Mouse (Mus musculus): Measurements from ENCODE around the gene Dclk1.

GRCm38 (mm10) chr3:55536901-55537300, 294.7 kb downstream of the Dclk1 start:
- no peak for TF ChIP-seq TAL1 (IDR thresholded peaks at IDR 0.05; ENCODE audit: low read length)
- no peak for TF ChIP-seq GATA1 (IDR thresholded peaks at IDR 0.05; ENCODE audit: low read length)

All from erythroblast, embryonic 14.5 days (primary cell).